Mouse (Mus musculus) stomach, embryonic 16.5 days (tissue): ENCODE data around the gene Chst4. TPM values are rescaled to one million over a fixed set of nuclear protein-coding genes. Genes with fewer than 3 reads are reported as not detected.
A peak's percentile ranks its signal among the peaks of the same experiment; 100 is the strongest.
"Not testable (repeated sequence)": the region's sequence is repeated elsewhere in the genome, so short reads cannot be mapped to it uniquely, and the experiment has no call there.

Source experiments
- ATAC-seq: fragments of 200-750 bp; cut with Nextera tagmentation; 2 replicates; pipeline ENCODE4 v1.8.0; 2017; ENCODE audit warnings: moderate number of reproducible peaks, moderate TSS enrichment; ENCODE audit not compliant: insufficient read depth, low FRiP score
- H3K27ac ChIP-seq: fragments of 300-500 bp; sonication (generic); 2 replicates; pipeline ENCODE4 v1.5.1; 2014; ENCODE audit warnings: low read length
- H3K27me3 ChIP-seq: fragments of 300-500 bp; sonication (generic); 2 replicates; pipeline ENCODE4 v1.6.1; 2014; ENCODE audit warnings: low read length, control low read depth, mixed read lengths; ENCODE audit not compliant: control insufficient read depth, insufficient read depth
- H3K36me3 ChIP-seq: fragments of 300-500 bp; sonication (generic); 2 replicates; pipeline ENCODE4 v1.6.1; 2014; ENCODE audit warnings: low read length; ENCODE audit not compliant: control insufficient read depth, insufficient read depth
- H3K4me1 ChIP-seq: fragments of 300-500 bp; sonication (generic); 2 replicates; pipeline ENCODE4 v1.6.1; 2014; ENCODE audit warnings: low read length, control low read depth, mixed read lengths; ENCODE audit not compliant: control insufficient read depth, insufficient read depth
- H3K4me2 ChIP-seq: fragments of 300-500 bp; sonication (generic); 2 replicates; pipeline ENCODE4 v1.6.1; 2014; ENCODE audit warnings: low read depth, low read length, mixed read lengths
- H3K4me3 ChIP-seq: fragments of 300-500 bp; sonication (generic); replicated peaks from 2 replicates; pipeline ENCODE4 v1.5.1; 2014; ENCODE audit warnings: mild to moderate bottlenecking, low read length
- H3K9ac ChIP-seq: fragments of 300-500 bp; sonication (generic); 2 replicates; pipeline ENCODE4 v1.6.1; 2014; ENCODE audit warnings: low read length
- H3K9me3 ChIP-seq: fragments of 300-500 bp; sonication (generic); replicated peaks from 2 replicates; pipeline ENCODE4 v1.6.1; 2016; ENCODE audit warnings: low read length, control low read depth; ENCODE audit not compliant: control insufficient read depth
- WGBS: fragments of 180-500 bp; shearing (Covaris S2); extraction: QIAGEN DNeasy Blood & Tissue Kit; methylation state at CpG from one replicate; pipeline ENCODE4 v1.1.7; 2014; 5-methylcytosine and 5-hydroxymethylcytosine counted together
- polyA plus RNA-seq: library from polyadenylated mRNA; unstranded; fragments of >200 nt; fragmentation: Nextera tagmentation; extraction: Ambion mirVana; gene quantifications from 2 replicates; pipeline ENCODE4 v1.2.1, GENCODE M21; 2015

Gene Chst4
- polyA plus RNA-seq, 1 experiment from 2014 or later = 0.94 TPM

DNA sequence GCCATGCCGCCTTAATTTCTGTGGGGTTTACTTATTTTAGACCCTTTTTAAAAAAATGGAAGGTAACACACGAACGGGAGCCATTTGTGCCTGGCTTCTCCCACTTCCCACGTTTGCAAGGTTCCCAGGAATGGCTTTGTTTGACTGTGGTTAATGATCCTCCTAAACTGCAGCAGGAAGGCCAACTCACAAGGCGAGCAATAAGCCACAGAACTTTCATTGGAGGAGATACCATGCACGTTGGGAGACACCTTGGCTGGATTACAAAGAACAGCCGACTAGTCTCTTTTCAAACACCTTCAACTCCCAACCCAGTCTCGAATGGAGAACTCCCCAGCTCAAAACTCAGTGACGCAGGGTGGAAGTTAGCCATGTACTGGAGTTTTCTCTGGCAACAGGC, 24.6 kb upstream of the Chst4 start:
- no peaks in the 10 kb centered on the region for H3K4me1 ChIP-seq
- H3K27me3 ChIP-seq = no peaks in the 10 kb centered on the region
- WGBS = 60% methylated on average over 9 of the region's 9 CpGs
- no peak overlapping the region for H3K9ac ChIP-seq
- H3K27ac ChIP-seq = no peak overlapping the region
- no peaks in the 10 kb centered on the region; the same call in 1 of the 2 replicates for H3K9me3 ChIP-seq
- H3K36me3 ChIP-seq = no peaks in the 10 kb centered on the region
- no peak overlapping the region for H3K4me2 ChIP-seq
- no peak overlapping the region for H3K4me3 ChIP-seq
- ATAC-seq = no peak

DNA sequence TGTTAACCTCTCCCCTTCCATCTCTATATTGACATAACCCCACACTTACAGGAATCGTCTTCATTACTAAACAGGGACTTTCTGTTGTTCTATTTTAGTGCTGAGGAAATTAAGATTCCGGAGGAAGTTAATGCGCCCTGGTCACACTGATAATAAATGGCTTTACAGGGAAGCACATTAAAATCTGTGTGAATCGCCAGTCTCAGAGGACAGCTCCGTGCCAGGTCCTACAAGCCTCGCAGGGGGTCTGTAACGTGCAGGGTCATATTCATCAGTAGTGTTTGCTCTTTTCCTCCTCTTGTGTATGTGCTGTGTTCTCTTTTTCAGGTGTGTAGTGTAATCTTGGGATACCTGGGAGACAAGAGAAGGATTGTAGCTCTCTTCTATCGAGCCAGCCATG, 18.7 kb upstream of the Chst4 start:
- H3K36me3 ChIP-seq = no peaks in the 10 kb centered on the region
- H3K27ac ChIP-seq = no peak overlapping the region
- H3K27me3 ChIP-seq = no peaks in the 10 kb centered on the region
- no peak for ATAC-seq
- WGBS = 69% methylated on average over 8 of the region's 8 CpGs
- H3K9ac ChIP-seq = no peak overlapping the region
- no peak overlapping the region for H3K4me2 ChIP-seq
- H3K4me1 ChIP-seq = no peaks in the 10 kb centered on the region
- H3K9me3 ChIP-seq = no peaks in the 10 kb centered on the region
- H3K4me3 ChIP-seq = no peak overlapping the region

DNA sequence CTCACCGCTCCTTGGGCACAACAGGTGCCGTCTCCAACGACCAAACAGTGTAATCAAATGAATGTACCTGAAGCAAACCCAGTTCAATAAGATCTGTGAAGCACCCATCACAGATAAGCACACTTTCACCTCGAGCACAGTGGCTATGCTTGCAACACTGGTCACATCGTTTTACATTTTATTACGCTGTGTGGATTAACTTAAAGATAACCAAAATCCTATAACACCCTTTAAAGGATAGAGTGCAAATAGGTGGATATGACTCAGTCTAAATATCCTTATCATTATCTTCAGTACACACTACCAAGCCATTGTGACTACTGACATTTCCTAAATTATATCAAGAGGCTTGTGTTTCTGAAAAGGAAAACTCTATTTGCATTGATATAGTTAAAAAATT, 11.7 kb upstream of the Chst4 start:
- H3K9ac ChIP-seq = no peak overlapping the region
- H3K4me1 ChIP-seq = no peaks in the 10 kb centered on the region
- WGBS = 58% methylated on average over 6 of the region's 6 CpGs
- H3K4me2 ChIP-seq = no peak overlapping the region
- no peaks in the 10 kb centered on the region for H3K27me3 ChIP-seq
- H3K36me3 ChIP-seq = no peaks in the 10 kb centered on the region
- no peak overlapping the region for H3K4me3 ChIP-seq
- peak; percentile 79 for ATAC-seq
- no peak overlapping the region for H3K27ac ChIP-seq
- H3K9me3 ChIP-seq = no peaks in the 10 kb centered on the region

DNA sequence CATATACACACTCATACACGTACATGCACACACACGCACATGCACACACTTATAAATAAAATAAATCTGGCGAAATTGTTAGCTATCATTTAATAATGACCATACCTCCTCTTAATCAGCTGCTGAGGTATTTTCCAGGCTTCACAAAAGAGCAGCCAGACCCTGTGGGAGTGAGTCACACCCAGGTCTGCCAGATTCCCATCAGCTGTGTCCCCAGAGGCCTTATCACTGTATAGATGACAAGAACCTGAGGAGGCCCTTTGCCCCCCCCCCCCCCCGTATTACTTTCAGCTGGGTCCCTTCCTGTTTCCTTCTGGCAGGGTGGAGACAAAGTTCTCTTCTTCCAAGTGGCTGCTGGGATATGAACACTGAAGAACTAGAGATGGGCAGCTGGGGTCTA, 969 bp upstream of the Chst4 start:
- H3K4me3 ChIP-seq = no peak overlapping the region
- no peaks in the 10 kb centered on the region for H3K4me1 ChIP-seq
- no peak for ATAC-seq
- WGBS = 70% methylated on average over 4 of the region's 4 CpGs
- H3K4me2 ChIP-seq = no peak overlapping the region
- no peaks in the 10 kb centered on the region for H3K36me3 ChIP-seq
- no peak overlapping the region for H3K27ac ChIP-seq
- no peaks in the 10 kb centered on the region for H3K27me3 ChIP-seq
- no peaks in the 10 kb centered on the region for H3K9me3 ChIP-seq
- no peak overlapping the region for H3K9ac ChIP-seq

DNA sequence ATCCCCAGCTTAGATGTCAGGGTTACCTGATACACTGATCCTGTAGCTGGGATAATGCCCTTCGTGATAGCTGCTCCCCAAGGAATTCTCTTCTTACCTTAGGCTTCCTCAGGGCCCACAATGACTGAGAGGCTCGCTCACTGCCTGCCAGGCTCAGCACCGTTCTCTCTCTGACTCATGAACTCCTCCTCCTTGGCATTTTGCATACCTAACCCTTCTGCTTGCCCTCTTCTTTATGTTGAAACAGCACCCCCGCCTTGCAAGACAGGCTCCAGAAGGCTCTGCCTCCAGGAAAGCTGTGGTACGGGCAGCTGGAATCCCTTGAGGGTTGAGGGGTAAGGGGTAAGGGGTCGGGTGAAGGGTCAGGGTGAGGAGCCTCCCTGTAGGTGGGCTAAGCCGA, 324 bp downstream of the Chst4 start:
- H3K27me3 ChIP-seq = no peaks in the 10 kb centered on the region
- no peaks in the 10 kb centered on the region for H3K36me3 ChIP-seq
- ATAC-seq = no peak
- no peak overlapping the region for H3K4me2 ChIP-seq
- H3K9me3 ChIP-seq = no peaks in the 10 kb centered on the region
- no peaks in the 10 kb centered on the region for H3K4me1 ChIP-seq
- H3K27ac ChIP-seq = no peak overlapping the region
- no peak overlapping the region for H3K9ac ChIP-seq
- H3K4me3 ChIP-seq = no peak overlapping the region
- WGBS = 38% methylated on average over 7 of the region's 7 CpGs

DNA sequence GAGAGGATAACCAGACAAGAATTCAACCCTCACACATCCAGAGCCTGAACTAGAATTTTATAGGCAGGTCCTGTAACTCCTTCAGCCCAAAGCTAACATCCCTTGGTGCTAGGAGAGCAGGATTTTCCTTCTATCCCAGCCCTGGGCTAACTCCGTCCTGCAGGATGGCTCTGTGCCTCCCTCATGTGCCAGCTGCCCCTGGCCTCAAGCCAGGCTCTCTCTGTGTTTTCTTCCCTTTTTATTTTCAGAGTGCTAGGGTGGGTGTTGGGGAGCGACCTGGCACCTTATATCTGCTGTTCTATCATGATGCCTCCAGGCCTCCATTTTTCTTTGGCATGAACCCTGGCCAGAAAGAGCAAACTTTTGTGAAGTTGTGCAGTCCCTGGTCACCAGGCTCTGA, 3.4 kb downstream of the Chst4 start:
- H3K27ac ChIP-seq = no peak overlapping the region
- 67% methylated on average over 2 of the region's 2 CpGs for WGBS
- H3K4me2 ChIP-seq = no peak overlapping the region
- no peak overlapping the region for H3K9ac ChIP-seq
- no peaks in the 10 kb centered on the region for H3K9me3 ChIP-seq
- H3K27me3 ChIP-seq = no peaks in the 10 kb centered on the region
- H3K4me3 ChIP-seq = no peak overlapping the region
- ATAC-seq = no peak
- no peaks in the 10 kb centered on the region for H3K4me1 ChIP-seq
- no peaks in the 10 kb centered on the region for H3K36me3 ChIP-seq

- Histone ChIP-seq H3K36me3 (no peaks in the 10 kb centered on the region), H3K4me3 (no peak overlapping the region), H3K9me3 (no peaks in the 10 kb centered on the region), H3K9ac (no peak overlapping the region), H3K4me2 (no peak overlapping the region), H3K27ac (no peak overlapping the region), H3K4me1 (no peaks in the 10 kb centered on the region), H3K27me3 (no peaks in the 10 kb centered on the region)
- WGBS = 63% methylated on average over 4 of the region's 4 CpGs
- no peak for ATAC-seq
Observed at GRCm38 (mm10) chr8:110034331-110034730, 5.2 kb downstream of the Chst4 start.

DNA sequence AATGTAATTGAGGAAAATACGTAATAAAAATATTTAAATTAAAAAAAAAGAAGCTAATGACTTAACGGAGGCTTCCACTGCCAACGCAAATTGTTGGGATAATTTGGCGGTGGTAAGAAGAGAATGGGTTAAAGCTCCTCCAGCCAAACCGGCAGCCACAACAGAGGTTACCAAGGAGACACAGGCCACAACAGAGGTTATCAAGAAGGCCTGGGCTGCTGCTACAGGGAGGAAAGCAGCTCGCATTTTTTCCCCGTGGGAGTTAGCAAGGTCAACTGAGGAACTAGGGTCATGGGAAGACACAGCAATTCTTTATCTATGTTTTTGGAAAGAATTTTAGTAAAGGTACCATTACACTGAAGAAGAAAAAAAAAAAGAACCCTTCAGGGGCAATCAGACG, 5.8 kb downstream of the Chst4 start:
- not testable (repeated sequence) for H3K9me3 ChIP-seq, ATAC-seq, H3K36me3 ChIP-seq, H3K4me3 ChIP-seq, H3K27me3 ChIP-seq, H3K4me2 ChIP-seq, H3K4me1 ChIP-seq, H3K27ac ChIP-seq, H3K9ac ChIP-seq
- WGBS = 32% methylated on average over 8 of the region's 8 CpGs

DNA sequence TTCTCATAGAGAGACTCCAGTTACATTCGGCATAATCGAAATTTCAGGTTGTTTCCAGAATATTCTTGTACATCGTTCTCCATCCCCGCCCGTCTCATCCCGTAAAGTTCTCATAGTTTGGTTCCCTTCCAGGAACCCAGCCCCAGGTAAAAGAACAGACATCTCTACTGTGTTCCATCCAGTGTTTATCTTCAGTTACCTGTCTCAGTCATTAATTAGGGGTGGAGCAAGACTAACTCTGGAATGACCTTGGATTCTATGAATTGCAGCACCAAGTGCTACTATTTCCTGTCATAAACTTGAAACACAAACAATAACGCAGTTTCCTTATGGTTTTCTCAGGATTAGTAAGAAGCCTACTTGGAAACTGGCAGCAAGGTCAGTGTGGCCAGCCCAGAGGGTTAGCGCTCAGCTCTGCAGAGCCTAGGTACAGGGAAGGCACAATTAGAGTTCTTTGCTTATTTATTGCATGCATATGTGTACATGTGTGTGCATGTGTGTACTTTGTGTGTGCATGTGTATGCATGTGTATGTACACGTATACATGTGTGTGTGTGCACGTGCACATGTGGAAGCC, 16.7 kb downstream of the Chst4 start:
- ATAC-seq = no peak
- Histone ChIP-seq H3K36me3 (no peaks in the 10 kb centered on the region), H3K4me1 (no peaks in the 10 kb centered on the region), H3K27me3 (no peaks in the 10 kb centered on the region), H3K9ac (no peak overlapping the region), H3K4me3 (no peak overlapping the region), H3K9me3 (no peaks in the 10 kb centered on the region), H3K4me2 (no peak overlapping the region), H3K27ac (no peak overlapping the region)
- 83% methylated on average over 10 of the region's 10 CpGs for WGBS

DNA sequence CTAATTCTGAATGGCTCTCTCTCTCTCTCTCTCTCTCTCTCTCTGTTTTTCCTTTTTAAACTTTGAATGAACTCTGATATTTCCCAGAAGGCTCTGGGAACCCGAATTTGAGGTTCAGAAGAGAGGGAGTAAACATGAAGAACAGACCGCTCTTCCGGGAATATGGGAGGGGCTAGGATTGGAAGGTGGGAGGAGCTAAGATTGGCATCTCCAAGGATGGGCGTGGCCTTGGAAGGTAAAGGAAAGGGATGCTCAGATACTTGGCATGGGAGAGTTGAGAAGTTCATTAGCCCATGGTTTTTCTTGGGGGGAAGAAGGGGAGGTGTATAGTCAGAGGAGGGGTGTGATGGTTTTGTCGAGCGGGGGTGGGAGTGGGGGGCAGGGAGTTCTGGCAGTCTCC, 17.5 kb downstream of the Chst4 start:
- H3K9me3 ChIP-seq = no peaks in the 10 kb centered on the region
- no peak overlapping the region for H3K4me3 ChIP-seq
- H3K4me1 ChIP-seq = no peaks in the 10 kb centered on the region
- no peak for ATAC-seq
- no peaks in the 10 kb centered on the region for H3K27me3 ChIP-seq
- H3K27ac ChIP-seq = no peak overlapping the region
- no peak overlapping the region for H3K9ac ChIP-seq
- H3K4me2 ChIP-seq = no peak overlapping the region
- 56% methylated on average over 6 of the region's 6 CpGs for WGBS
- H3K36me3 ChIP-seq = no peaks in the 10 kb centered on the region
